Mouse (Mus musculus) midbrain, embryonic 15.5 days (tissue): Measurements from ENCODE around the gene Gm20696. TPM values are rescaled to one million over a fixed set of nuclear protein-coding genes. Genes with fewer than 3 reads are reported as not detected.

Experiments
- ATAC-seq: fragments of 200-750 bp; cut with Nextera tagmentation; replicated peaks from 2 replicates; pipeline ENCODE4 v1.8.0; 2017; ENCODE audit warnings: moderate TSS enrichment
- H3K27ac ChIP-seq: fragments of 300-500 bp; sonication (generic); 2 replicates; pipeline ENCODE4 v1.5.1; 2015; ENCODE audit warnings: mild to moderate bottlenecking, inconsistent platforms
- H3K27me3 ChIP-seq: fragments of 300-500 bp; sonication (generic); replicated peaks from 2 replicates; pipeline ENCODE4 v1.6.1; 2015; ENCODE audit warnings: inconsistent platforms
- H3K36me3 ChIP-seq: fragments of 300-500 bp; sonication (generic); replicated peaks from 2 replicates; pipeline ENCODE4 v1.6.1; 2015; ENCODE audit warnings: inconsistent platforms
- H3K4me1 ChIP-seq: fragments of 300-500 bp; sonication (generic); 2 replicates; pipeline ENCODE4 v1.6.1; 2015; ENCODE audit warnings: inconsistent platforms
- H3K4me2 ChIP-seq: fragments of 300-500 bp; sonication (generic); 2 replicates; pipeline ENCODE4 v1.6.1; 2015; ENCODE audit warnings: inconsistent platforms, mild to moderate bottlenecking, moderate library complexity
- H3K4me3 ChIP-seq: fragments of 300-500 bp; sonication (generic); 2 replicates; pipeline ENCODE4 v1.5.1; 2015; ENCODE audit warnings: mild to moderate bottlenecking, inconsistent platforms
- H3K9ac ChIP-seq: fragments of 300-500 bp; sonication (generic); 2 replicates; pipeline ENCODE4 v1.6.1; 2015; ENCODE audit warnings: mild to moderate bottlenecking, inconsistent platforms
- H3K9me3 ChIP-seq: fragments of 300-500 bp; sonication (generic); 2 replicates; pipeline ENCODE4 v1.6.1; 2016; ENCODE audit warnings: inconsistent platforms
- WGBS: fragments of 180-500 bp; shearing (Covaris S2); methylation state at CpG from one replicate; pipeline ENCODE4 v1.1.7; 2015; ENCODE audit warnings: mixed read lengths; 5-methylcytosine and 5-hydroxymethylcytosine counted together
- polyA plus RNA-seq: library from polyadenylated mRNA; unstranded; fragments of >200 nt; fragmentation: Nextera tagmentation; extraction: Ambion mirVana; gene quantifications from 2 replicates; pipeline ENCODE4 v1.2.1, GENCODE M21; 2015

Gene Gm20696
- polyA plus RNA-seq, 1 experiment from 2014 or later = 2.9 TPM

DNA sequence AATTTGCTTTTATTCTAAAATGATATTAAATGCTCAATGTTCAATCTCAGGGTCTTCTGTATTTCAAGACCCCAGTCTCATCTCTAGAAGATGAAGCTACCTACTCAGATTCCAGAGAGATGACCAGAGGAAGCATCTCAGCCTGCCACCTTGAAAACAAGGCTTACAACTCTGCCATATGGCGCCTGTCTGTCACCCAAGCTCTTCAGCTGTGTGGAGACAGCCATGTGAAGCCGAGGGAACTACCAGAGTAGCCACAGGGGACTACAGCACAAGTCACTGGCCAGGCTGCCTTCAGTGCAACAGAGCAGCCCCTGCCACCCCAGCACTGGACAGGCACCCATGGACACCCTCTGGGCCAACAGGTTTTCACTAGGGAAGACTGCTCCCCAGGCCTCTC lies 289.5 kb downstream of the Gm20696 start:
- no peak for ATAC-seq
- H3K9me3 ChIP-seq = no peaks in the 10 kb centered on the region
- no peak overlapping the region for H3K4me3 ChIP-seq
- 59% methylated on average over 2 of the region's 2 CpGs for WGBS
- H3K36me3 ChIP-seq = no peaks in the 10 kb centered on the region
- H3K27ac ChIP-seq = 0 out of 2 replicates have a peak overlapping the region, but pooled peaks have one; percentile 8
- H3K4me1 ChIP-seq = peaks cover 24% of the 10 kb centered on the region
- H3K4me2 ChIP-seq = no peak overlapping the region
- H3K27me3 ChIP-seq = no peaks in the 10 kb centered on the region
- no peak overlapping the region for H3K9ac ChIP-seq

DNA sequence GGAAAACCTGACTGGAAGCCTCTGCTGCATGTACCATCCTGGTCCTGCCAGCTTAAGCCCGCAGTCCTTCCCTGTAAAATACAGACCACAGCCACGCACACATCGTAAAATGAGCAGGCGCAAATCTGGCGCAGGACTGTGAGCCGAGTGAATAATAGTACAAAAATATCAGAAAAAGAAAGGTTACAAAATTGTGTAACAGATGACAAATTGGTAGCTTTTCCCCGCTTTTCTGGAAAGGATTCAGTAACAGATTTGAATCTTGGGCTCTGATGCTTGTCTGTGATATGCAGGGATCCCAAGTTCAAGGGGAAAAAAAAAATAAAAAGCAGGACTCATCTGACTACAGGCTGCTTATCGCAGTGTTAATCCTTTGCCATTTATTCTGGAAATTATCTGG lies 289.9 kb downstream of the Gm20696 start:
- Histone ChIP-seq H3K27ac (no peak overlapping the region), H3K27me3 (no peaks in the 10 kb centered on the region), H3K36me3 (no peaks in the 10 kb centered on the region), H3K4me1 (peaks cover 24% of the 10 kb centered on the region), H3K4me3 (no peak overlapping the region), H3K9ac (no peak overlapping the region), H3K4me2 (no peak overlapping the region), H3K9me3 (no peaks in the 10 kb centered on the region)
- 81% methylated on average over 8 of the region's 8 CpGs for WGBS
- ATAC-seq = no peak

DNA sequence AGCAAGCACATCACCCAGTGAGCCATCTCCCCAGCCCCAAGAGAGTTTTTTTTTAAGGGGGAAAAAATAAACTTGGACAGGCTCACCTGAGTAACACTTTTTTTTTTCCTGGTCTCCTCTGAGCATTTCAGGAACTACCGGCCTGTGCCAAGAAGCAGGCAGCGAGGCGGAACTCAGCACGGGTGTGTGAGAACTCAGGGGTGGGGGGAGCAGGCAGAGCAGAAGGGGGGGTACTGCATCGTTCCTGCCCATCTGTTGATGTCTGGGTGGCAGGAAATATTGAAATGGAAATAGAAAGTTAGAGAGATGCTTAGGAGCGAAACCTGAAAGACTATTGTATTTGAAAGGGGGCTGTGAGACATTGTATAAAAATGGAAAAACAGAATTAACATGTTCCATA lies 290.7 kb downstream of the Gm20696 start:
- Histone ChIP-seq H3K4me1 (peaks cover 24% of the 10 kb centered on the region), H3K9me3 (no peaks in the 10 kb centered on the region), H3K36me3 (no peaks in the 10 kb centered on the region), H3K27ac (no peak overlapping the region), H3K27me3 (no peaks in the 10 kb centered on the region), H3K4me2 (no peak overlapping the region), H3K9ac (no peak overlapping the region), H3K4me3 (no peak overlapping the region)
- 49% methylated on average over 6 of the region's 6 CpGs for WGBS
- ATAC-seq = no peak

GRCm38 (mm10) chr6:99375376-99375775 lies 291.2 kb downstream of the Gm20696 start:
- H3K27ac ChIP-seq = no peak overlapping the region
- no peaks in the 10 kb centered on the region for H3K27me3 ChIP-seq
- H3K4me3 ChIP-seq = no peak overlapping the region
- H3K9ac ChIP-seq = no peak overlapping the region
- ATAC-seq = no peak
- peaks cover 24% of the 10 kb centered on the region for H3K4me1 ChIP-seq
- H3K9me3 ChIP-seq = no peaks in the 10 kb centered on the region
- no peaks in the 10 kb centered on the region for H3K36me3 ChIP-seq
- H3K4me2 ChIP-seq = no peak overlapping the region
- 74% methylated on average over 4 of the region's 4 CpGs for WGBS

GRCm38 (mm10) chr6:99374448-99375271 lies 291.9 kb downstream of the Gm20696 start:
- no peaks in the 10 kb centered on the region for H3K27me3 ChIP-seq
- H3K36me3 ChIP-seq = no peaks in the 10 kb centered on the region
- H3K9me3 ChIP-seq = no peaks in the 10 kb centered on the region
- no peak overlapping the region for H3K27ac ChIP-seq
- H3K4me3 ChIP-seq = no peak overlapping the region
- no peak for ATAC-seq
- WGBS = 66% methylated on average over 19 of the region's 19 CpGs
- H3K4me1 ChIP-seq = peaks cover 24% of the 10 kb centered on the region
- no peak overlapping the region for H3K9ac ChIP-seq
- H3K4me2 ChIP-seq = no peak overlapping the region

DNA sequence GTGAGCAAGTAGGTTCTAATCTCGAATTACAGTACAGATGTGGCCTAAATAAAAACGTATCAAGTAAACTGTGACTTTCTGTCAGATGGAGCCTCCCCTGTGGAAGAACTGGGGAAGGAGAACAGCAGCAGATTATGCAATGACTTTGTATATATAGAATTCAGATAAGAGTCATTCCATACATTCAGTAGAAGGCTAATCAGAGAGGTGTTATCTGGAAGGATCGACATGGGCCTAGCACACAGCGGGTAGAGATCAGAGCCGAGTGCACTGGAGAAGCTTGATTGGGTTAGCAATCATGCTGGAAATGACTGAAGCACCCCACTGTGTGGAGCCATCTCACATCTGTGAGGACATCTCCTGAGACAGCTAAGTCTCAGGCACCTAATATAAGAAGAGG lies 294.2 kb downstream of the Gm20696 start:
- ATAC-seq = no peak
- WGBS = 89% methylated on average over 5 of the region's 5 CpGs
- no peaks in the 10 kb centered on the region for H3K36me3 ChIP-seq
- no peak overlapping the region for H3K4me2 ChIP-seq
- H3K27me3 ChIP-seq = no peaks in the 10 kb centered on the region
- peaks cover 24% of the 10 kb centered on the region for H3K4me1 ChIP-seq
- H3K4me3 ChIP-seq = no peak overlapping the region
- no peaks in the 10 kb centered on the region for H3K9me3 ChIP-seq
- no peak overlapping the region for H3K9ac ChIP-seq
- H3K27ac ChIP-seq = no peak overlapping the region

GRCm38 (mm10) chr6:99372016-99372415 lies 294.6 kb downstream of the Gm20696 start:
- 93% methylated on average over 6 of the region's 6 CpGs for WGBS
- ATAC-seq = no peak
- no peak overlapping the region for H3K4me3 ChIP-seq

GRCm38 (mm10) chr6:99369931-99370330 lies 296.7 kb downstream of the Gm20696 start:
- no peaks in the 10 kb centered on the region for H3K36me3 ChIP-seq
- no peak overlapping the region for H3K4me2 ChIP-seq
- no peak overlapping the region for H3K4me3 ChIP-seq
- no peaks in the 10 kb centered on the region for H3K9me3 ChIP-seq
- H3K27ac ChIP-seq = no peak overlapping the region
- H3K9ac ChIP-seq = no peak overlapping the region
- 98% methylated on average over 2 of the region's 2 CpGs for WGBS
- H3K4me1 ChIP-seq = peaks cover 4% of the 10 kb centered on the region; the same call in 1 of the 2 replicates
- no peaks in the 10 kb centered on the region for H3K27me3 ChIP-seq
- ATAC-seq = no peak

More at GRCm38 (mm10) chr6:99372016-99372415, 294.6 kb downstream of the Gm20696 start:
- no peak overlapping the region for H3K27ac ChIP-seq
- no peak overlapping the region for H3K4me2 ChIP-seq
- H3K9me3 ChIP-seq = no peaks in the 10 kb centered on the region
- no peaks in the 10 kb centered on the region for H3K36me3 ChIP-seq
- no peaks in the 10 kb centered on the region for H3K27me3 ChIP-seq
- H3K9ac ChIP-seq = no peak overlapping the region
- peaks cover 20% of the 10 kb centered on the region for H3K4me1 ChIP-seq

GRCm38 (mm10) chr6:99369156-99369555 lies 297.4 kb downstream of the Gm20696 start:
- no peaks in the 10 kb centered on the region for H3K36me3 ChIP-seq
- H3K27me3 ChIP-seq = no peaks in the 10 kb centered on the region
- H3K27ac ChIP-seq = no peak overlapping the region
- H3K4me3 ChIP-seq = no peak overlapping the region
- no peak for ATAC-seq
- no peak overlapping the region for H3K4me2 ChIP-seq
- no peaks in the 10 kb centered on the region for H3K9me3 ChIP-seq
- peaks cover 1% of the 10 kb centered on the region; the same call in 1 of the 2 replicates for H3K4me1 ChIP-seq
- 96% methylated on average over 3 of the region's 3 CpGs for WGBS
- no peak overlapping the region for H3K9ac ChIP-seq

DNA sequence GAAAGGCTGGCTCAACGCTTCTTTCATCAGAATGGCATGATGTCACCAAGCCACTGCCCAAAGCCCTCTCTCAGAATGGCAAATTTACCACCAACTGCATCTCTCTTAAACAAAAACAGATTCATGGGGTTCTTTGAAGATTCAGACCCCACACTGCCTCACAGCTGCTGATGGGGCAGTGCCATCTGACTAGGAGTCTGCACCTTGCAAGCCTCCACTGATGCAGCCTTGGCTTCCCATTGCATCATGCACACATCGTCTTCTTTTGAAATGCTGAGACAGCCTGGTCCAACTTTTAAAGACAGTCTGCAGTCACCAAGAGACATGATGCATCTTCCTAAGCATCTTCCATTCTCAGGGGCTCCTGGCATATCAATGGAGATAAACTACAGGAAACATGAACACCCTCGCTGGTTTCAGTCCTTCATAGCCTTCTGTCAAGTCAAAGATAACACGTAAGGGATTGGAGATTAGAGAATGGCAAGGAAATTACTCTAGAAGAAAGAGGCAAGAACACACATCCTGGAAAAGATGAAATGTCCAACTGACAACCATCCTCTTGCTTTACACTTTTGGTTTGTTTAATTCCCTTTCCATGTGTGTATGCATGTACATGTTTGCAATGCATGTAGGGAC lies 298.4 kb downstream of the Gm20696 start:
- Histone ChIP-seq H3K27ac (no peak overlapping the region), H3K36me3 (no peaks in the 10 kb centered on the region), H3K9ac (no peak overlapping the region), H3K9me3 (no peaks in the 10 kb centered on the region), H3K4me3 (no peak overlapping the region), H3K27me3 (no peaks in the 10 kb centered on the region), H3K4me1 (no peaks in the 10 kb centered on the region), H3K4me2 (no peak overlapping the region)
- WGBS = 87% methylated on average over 4 of the region's 4 CpGs
- ATAC-seq = no peak

- no peaks in the 10 kb centered on the region for H3K27me3 ChIP-seq
- H3K4me1 ChIP-seq = no peaks in the 10 kb centered on the region
- no peak overlapping the region for H3K27ac ChIP-seq
- H3K9me3 ChIP-seq = no peaks in the 10 kb centered on the region
- H3K36me3 ChIP-seq = no peaks in the 10 kb centered on the region
- no peak overlapping the region for H3K9ac ChIP-seq
- no peak overlapping the region for H3K4me2 ChIP-seq
- ATAC-seq = no peak
- 80% methylated on average over 6 of the region's 6 CpGs for WGBS
- no peak overlapping the region for H3K4me3 ChIP-seq
These were observed 302.1 kb downstream of the Gm20696 start for GRCm38 (mm10) chr6:99364545-99364944.

DNA sequence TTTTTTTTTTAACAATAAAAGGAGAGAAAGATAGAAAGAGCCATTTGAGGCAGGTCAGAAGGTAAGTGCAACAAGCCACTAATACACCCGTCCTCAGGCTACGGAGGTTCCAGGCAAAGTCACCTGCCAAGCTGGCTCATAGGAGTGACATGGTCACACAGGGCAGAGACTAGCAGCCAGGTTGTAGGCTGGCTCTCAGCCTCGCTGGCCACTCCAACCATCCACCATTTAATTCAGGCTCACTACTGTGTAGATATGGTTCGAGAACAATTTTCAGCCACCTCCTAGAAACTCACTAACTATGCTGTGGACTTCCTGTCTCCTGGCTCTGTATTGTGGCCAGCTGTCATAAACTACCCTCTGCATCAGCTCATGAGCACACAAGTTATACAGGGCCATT lies 306.0 kb downstream of the Gm20696 start:
- H3K4me2 ChIP-seq = no peak overlapping the region
- no peaks in the 10 kb centered on the region for H3K27me3 ChIP-seq
- 86% methylated on average over 4 of the region's 4 CpGs for WGBS
- no peaks in the 10 kb centered on the region for H3K9me3 ChIP-seq
- no peaks in the 10 kb centered on the region for H3K4me1 ChIP-seq
- no peak for ATAC-seq
- H3K9ac ChIP-seq = no peak overlapping the region
- no peak overlapping the region for H3K4me3 ChIP-seq
- H3K27ac ChIP-seq = no peak overlapping the region
- no peaks in the 10 kb centered on the region for H3K36me3 ChIP-seq
